Mouse (Mus musculus): ENCODE results near the gene Ccl21a.
"Not testable (repeated sequence)": the region's sequence is repeated elsewhere in the genome, so short reads cannot be mapped to it uniquely, and the experiment has no call there.

Gene Ccl21a

GRCm38 (mm10) chr4:42773893-42774292, at the start of gene Ccl21a:
TSS of gene Ccl21a (minus strand) at chr4:42773993.
- DNase-seq (ENCODE audit: low spot score) = not testable (repeated sequence)

- not testable (repeated sequence) for DNase-seq (ENCODE audit: low spot score)
Measured at GRCm38 (mm10) chr4:42756477-42756876, 17.3 kb downstream of the Ccl21a start, which contains the start of gene Ccl19. TSS of gene Ccl19 (minus strand) at chr4:42756577.

GRCm38 (mm10) chr4:42735245-42735644, 38.5 kb downstream of the Ccl21a start, which contains the start of gene 4930578G10Rik:
TSS of gene 4930578G10Rik (plus strand) at chr4:42735545.
- not testable (repeated sequence) for DNase-seq (ENCODE audit: low spot score)
